Mouse (Mus musculus): Measurements from ENCODE around the gene Gm20388. TPM values are rescaled to one million over a fixed set of nuclear protein-coding genes. Genes with fewer than 3 reads are reported as not detected.

The Gm20388 gene
- polyA plus RNA-seq, 1 experiment = 23.9 TPM

GRCm38 (mm10) chr8:122342806-122343209 lies 2432.2 kb downstream of the Gm20388 start:
- Histone ChIP-seq H3K27ac (ENCODE audit: insufficient read depth, low read length) (peak overlapping the region; percentile 44; the same call in 1 of the 2 replicates), H3K4me3 (ENCODE audit: insufficient read depth, low read length) (peak overlapping the region; percentile 13; the same call in 1 of the 2 replicates), H3K4me1 (ENCODE audit: control insufficient read depth, insufficient read depth, low read length) (peaks cover 10% of the 10 kb centered on the region)
- peak; percentile 12; the same call in 1 of the 2 replicates for TF ChIP-seq CTCF (IDR thresholded peaks at IDR 0.05; ENCODE audit: extremely low read depth, insufficient read depth, low read length)
- TF ChIP-seq POLR2A (IDR thresholded peaks at IDR 0.05; ENCODE audit: extremely low read depth, insufficient read depth, low read length) = peak; percentile 49; the same call in 1 of the 2 replicates

GRCm38 (mm10) chr8:122343341-122343740 lies 2432.7 kb downstream of the Gm20388 start:
- peak overlapping the region; percentile 13 for H3K4me3 ChIP-seq (ENCODE audit: insufficient read depth, low read length)
- peaks cover 10% of the 10 kb centered on the region for H3K4me1 ChIP-seq (ENCODE audit: control insufficient read depth, insufficient read depth, low read length)
- no peak for TF ChIP-seq POLR2A (IDR thresholded peaks at IDR 0.05; ENCODE audit: extremely low read depth, insufficient read depth, low read length)
- no peak for TF ChIP-seq CTCF (IDR thresholded peaks at IDR 0.05; ENCODE audit: extremely low read depth, insufficient read depth, low read length)
- peak overlapping the region; percentile 44 for H3K27ac ChIP-seq (ENCODE audit: insufficient read depth, low read length)

DNA sequence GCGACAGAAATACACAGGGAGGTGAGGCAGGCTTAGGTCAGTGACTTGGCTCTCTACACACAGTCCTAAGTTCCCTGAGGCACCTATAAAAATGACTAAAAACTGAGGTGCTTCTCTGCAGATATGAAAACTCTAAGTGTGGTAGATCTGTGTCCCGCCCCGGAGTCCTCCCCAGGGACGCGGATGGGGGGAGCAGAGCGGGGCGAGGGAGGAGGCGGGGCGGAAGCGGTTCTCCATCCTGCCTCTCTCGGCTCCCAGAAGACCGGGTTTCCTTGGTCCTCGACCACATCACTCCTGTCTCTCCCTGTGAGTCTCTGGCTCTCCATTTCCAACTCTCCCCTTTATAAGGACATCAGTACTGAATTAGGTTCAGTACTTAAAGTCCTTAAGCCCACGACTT lies 2433.1 kb downstream of the Gm20388 start:
- H3K4me1 ChIP-seq (ENCODE audit: control insufficient read depth, insufficient read depth, low read length) = peaks cover 10% of the 10 kb centered on the region
- TF ChIP-seq CTCF (IDR thresholded peaks at IDR 0.05; ENCODE audit: extremely low read depth, insufficient read depth, low read length) = no peak
- no peak for TF ChIP-seq POLR2A (IDR thresholded peaks at IDR 0.05; ENCODE audit: extremely low read depth, insufficient read depth, low read length)
- peak overlapping the region; percentile 44; the same call in 1 of the 2 replicates for H3K27ac ChIP-seq (ENCODE audit: insufficient read depth, low read length)
- peak overlapping the region; percentile 13 for H3K4me3 ChIP-seq (ENCODE audit: insufficient read depth, low read length)

DNA sequence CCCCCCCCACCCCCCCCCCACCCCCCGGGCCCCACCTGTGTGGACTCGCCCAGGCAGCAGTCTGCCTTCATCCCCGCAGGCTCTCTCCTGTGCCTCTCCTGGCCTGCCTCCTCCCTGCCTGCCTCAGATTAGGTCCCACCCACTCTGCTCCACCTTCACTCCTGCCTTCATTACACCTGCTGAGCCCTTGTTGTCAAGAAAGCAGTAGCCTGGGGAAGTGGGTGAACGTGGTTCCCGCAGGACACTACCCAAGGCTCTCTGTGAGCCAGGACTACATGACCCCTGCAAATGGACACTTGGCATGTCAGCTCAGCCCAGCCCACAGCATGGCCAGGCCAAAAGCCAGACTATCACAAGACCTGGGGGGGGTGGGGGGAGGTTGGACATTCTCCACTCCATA lies 2433.6 kb downstream of the Gm20388 start:
- TF ChIP-seq CTCF (IDR thresholded peaks at IDR 0.05; ENCODE audit: extremely low read depth, insufficient read depth, low read length) (no peak), POLR2A (IDR thresholded peaks at IDR 0.05; ENCODE audit: extremely low read depth, insufficient read depth, low read length) (peak; percentile 14; the same call in 1 of the 2 replicates)
- 0 out of 2 replicates have a peak overlapping the region, but pooled peaks have one; percentile 54 for H3K27ac ChIP-seq (ENCODE audit: insufficient read depth, low read length)
- H3K4me3 ChIP-seq (ENCODE audit: insufficient read depth, low read length) = peak overlapping the region; percentile 13; the same call in 1 of the 2 replicates
- peaks cover 10% of the 10 kb centered on the region for H3K4me1 ChIP-seq (ENCODE audit: control insufficient read depth, insufficient read depth, low read length)

DNA sequence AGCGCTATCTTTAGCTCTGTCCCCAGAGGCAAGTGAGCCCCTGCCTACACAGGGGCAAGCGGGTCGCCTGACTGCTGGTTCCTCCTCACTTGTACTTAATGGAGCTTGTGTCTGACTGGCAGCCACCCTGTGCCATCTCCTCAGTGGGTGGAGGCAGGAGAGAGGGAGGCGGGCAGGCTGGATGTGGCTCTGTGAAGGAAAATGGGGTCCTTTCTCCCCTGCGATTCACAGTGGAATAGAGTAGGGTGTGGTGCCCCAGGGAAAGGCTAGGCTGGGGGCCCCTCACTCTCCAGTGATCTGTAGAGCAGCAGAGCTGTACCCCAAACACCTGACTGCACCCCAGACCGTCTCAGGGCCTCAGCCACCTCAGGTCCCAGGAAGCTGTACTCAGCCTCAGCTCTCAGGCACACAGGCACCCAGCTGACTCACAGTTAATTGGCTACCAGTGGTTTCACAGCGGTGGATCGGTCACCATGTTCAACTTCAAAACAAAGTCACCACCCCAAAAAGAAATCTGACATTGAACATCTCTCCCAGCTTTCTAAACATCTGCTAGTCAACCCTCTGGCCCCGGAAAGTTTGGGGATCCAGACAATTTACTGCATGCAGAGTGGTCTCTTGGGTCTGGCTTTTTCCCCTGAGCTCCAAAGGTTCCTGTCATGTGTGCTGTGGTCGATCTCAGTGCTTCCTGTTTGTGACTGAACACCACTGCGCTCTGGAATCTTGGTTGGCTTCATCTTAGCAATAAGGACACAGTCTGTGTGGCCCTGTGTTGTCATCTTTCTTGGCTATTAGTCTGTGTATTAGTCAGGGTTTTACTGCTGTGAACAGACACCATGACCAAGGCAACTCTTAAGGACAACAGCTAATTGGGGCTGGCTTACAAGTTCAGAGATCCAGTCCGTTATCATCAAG lies 2434.8 kb downstream of the Gm20388 start:
- H3K27ac ChIP-seq (ENCODE audit: insufficient read depth, low read length) = no peak overlapping the region
- peaks cover 10% of the 10 kb centered on the region for H3K4me1 ChIP-seq (ENCODE audit: control insufficient read depth, insufficient read depth, low read length)
- no peak overlapping the region for H3K4me3 ChIP-seq (ENCODE audit: insufficient read depth, low read length)
- TF ChIP-seq POLR2A (IDR thresholded peaks at IDR 0.05; ENCODE audit: extremely low read depth, insufficient read depth, low read length) = no peak; the same call in 1 of the 2 replicates

GRCm38 (mm10) chr8:122347811-122348552 lies 2437.3 kb downstream of the Gm20388 start:
- Histone ChIP-seq H3K4me1 (ENCODE audit: control insufficient read depth, insufficient read depth, low read length) (peaks cover 8% of the 10 kb centered on the region), H3K27ac (ENCODE audit: insufficient read depth, low read length) (peak overlapping the region; percentile 58; the same call in 1 of the 2 replicates), H3K4me3 (ENCODE audit: insufficient read depth, low read length) (no peak overlapping the region)
- TF ChIP-seq CTCF (IDR thresholded peaks at IDR 0.05; ENCODE audit: extremely low read depth, insufficient read depth, low read length) (no peak), POLR2A (IDR thresholded peaks at IDR 0.05; ENCODE audit: extremely low read depth, insufficient read depth, low read length) (no peak)

DNA sequence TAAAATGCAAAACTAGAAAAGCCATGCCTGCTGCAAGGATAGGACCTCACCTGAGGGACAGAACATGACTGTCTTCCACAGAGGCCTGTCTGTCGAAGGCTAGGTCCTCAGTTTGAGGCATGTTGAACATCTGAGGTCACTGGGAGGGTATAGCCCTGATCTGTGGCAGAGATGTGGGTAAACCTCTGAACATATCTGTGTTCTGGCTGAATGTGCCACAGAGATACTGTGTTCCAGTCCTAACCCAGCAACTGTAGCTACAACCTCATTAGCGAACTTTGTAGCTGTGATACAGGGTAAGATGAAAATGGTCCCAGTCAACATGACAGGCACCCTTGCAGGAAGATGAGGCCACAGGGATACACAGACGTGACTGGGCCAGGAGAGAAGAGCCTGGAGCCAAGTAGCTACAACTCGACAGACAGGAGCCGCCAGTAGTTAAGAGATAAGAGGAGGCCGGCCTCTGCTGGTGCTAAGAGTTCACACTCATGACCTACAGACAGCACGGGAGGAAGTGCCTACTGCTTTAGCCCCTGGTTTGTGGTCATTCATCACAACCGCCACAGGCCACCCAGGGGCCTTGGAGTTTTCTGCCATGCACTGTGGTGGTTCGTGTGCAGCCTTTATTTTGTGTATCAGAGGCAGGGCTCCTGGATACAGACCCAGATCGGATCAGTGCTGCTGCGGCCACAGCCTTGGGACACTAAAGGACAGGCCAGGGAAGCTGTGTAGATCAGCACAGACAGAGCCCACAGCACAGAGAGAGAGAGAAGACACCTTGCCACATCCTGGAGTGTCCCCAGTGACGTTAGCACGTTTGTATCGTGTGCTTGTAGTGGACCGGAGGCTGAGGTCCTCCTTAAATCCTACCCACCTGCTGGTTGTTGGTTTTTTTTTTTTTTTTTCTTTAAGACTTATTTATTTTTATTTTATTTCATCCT lies 2439.0 kb downstream of the Gm20388 start:
- Histone ChIP-seq H3K27ac (ENCODE audit: insufficient read depth, low read length) (no peak overlapping the region), H3K4me3 (ENCODE audit: insufficient read depth, low read length) (no peak overlapping the region), H3K4me1 (ENCODE audit: control insufficient read depth, insufficient read depth, low read length) (peaks cover 3% of the 10 kb centered on the region; the same call in 1 of the 2 replicates)
- TF ChIP-seq POLR2A (IDR thresholded peaks at IDR 0.05; ENCODE audit: extremely low read depth, insufficient read depth, low read length) (no peak), CTCF (IDR thresholded peaks at IDR 0.05; ENCODE audit: extremely low read depth, insufficient read depth, low read length) (no peak)

GRCm38 (mm10) chr8:122350309-122351089 lies 2439.9 kb downstream of the Gm20388 start:
- no peak overlapping the region for H3K4me3 ChIP-seq (ENCODE audit: insufficient read depth, low read length)
- peaks cover 7% of the 10 kb centered on the region for H3K4me1 ChIP-seq (ENCODE audit: control insufficient read depth, insufficient read depth, low read length)
- TF ChIP-seq CTCF (IDR thresholded peaks at IDR 0.05; ENCODE audit: extremely low read depth, insufficient read depth, low read length) (no peak), POLR2A (IDR thresholded peaks at IDR 0.05; ENCODE audit: extremely low read depth, insufficient read depth, low read length) (no peak)
- H3K27ac ChIP-seq (ENCODE audit: insufficient read depth, low read length) = no peak overlapping the region

Measured in cortical plate, adult 2 months (tissue).